Mouse (Mus musculus) thymus, adult 2 months (tissue): ENCODE results near the gene Slc16a6. TPM values are rescaled to one million over a fixed set of nuclear protein-coding genes. Genes with fewer than 3 reads are reported as not detected.

Source experiments
- DNase-seq: peaks from one replicate; pipeline ENCODE4 v3.0.0; 2021
- H3K27ac ChIP-seq: fragments of 200-500 bp; 2 replicates; pipeline ENCODE4 v1.5.1; 2012; ENCODE audit warnings: low read length, control low read depth; ENCODE audit not compliant: control insufficient read depth, insufficient read depth
- H3K27me3 ChIP-seq: fragments of 200-500 bp; 2 replicates; pipeline ENCODE4 v1.6.1; 2012; ENCODE audit warnings: mild to moderate bottlenecking, low read length, moderate library complexity, mixed read lengths; ENCODE audit not compliant: control insufficient read depth, insufficient read depth
- H3K36me3 ChIP-seq: fragments of 200-500 bp; 2 replicates; pipeline ENCODE4 v1.6.1; 2012; ENCODE audit warnings: mild to moderate bottlenecking, low read length, moderate library complexity; ENCODE audit not compliant: control insufficient read depth, insufficient read depth
- H3K4me1 ChIP-seq: fragments of 200-500 bp; replicated peaks from 2 replicates; pipeline ENCODE4 v1.6.1; 2012; ENCODE audit warnings: low read length; ENCODE audit not compliant: control insufficient read depth, insufficient read depth
- H3K4me3 ChIP-seq: fragments of 200-500 bp; 2 replicates; pipeline ENCODE4 v1.5.1; 2012; ENCODE audit warnings: mild to moderate bottlenecking, low read length, control low read depth, moderate library complexity; ENCODE audit not compliant: control insufficient read depth, insufficient read depth
- CTCF ChIP-seq: fragments of 200-500 bp; IDR thresholded peaks from 2 replicates; pipeline ENCODE4 v1.5.1; 2012; ENCODE audit warnings: mild to moderate bottlenecking, control low read depth, low read length, moderate library complexity, borderline replicate concordance; ENCODE audit not compliant: control insufficient read depth, poor library complexity, insufficient read depth; ENCODE audit errors: extremely low read depth
- POLR2A ChIP-seq: fragments of 200-500 bp; IDR thresholded peaks from 2 replicates; pipeline ENCODE4 v1.6.1; 2012; ENCODE audit warnings: mild to moderate bottlenecking, low read length, control low read depth, moderate library complexity; ENCODE audit not compliant: control insufficient read depth, poor library complexity, insufficient read depth; ENCODE audit errors: extremely low read depth
- WGBS: fragments of 180-500 bp; shearing (Covaris S2); methylation state at CpG from one replicate; pipeline ENCODE4 v1.1.7; 2018; 5-methylcytosine and 5-hydroxymethylcytosine counted together
- polyA plus RNA-seq: library from polyadenylated mRNA; depleted of rRNA; stranded (reverse); fragments of >200 nt; gene quantifications from 2 replicates; pipeline ENCODE4 v1.2.3, GENCODE M21; 2012

Gene Slc16a6
- polyA plus RNA-seq, 1 experiment, result 9.0 TPM

- TF ChIP-seq POLR2A, result no peak
- TF ChIP-seq CTCF, result no peak
- H3K27ac ChIP-seq, result no peak overlapping the region
- peaks cover 11% of the 10 kb centered on the region for H3K36me3 ChIP-seq
- DNase-seq, result no peak
- WGBS, result 98% methylated on average over 11 of the region's 11 CpGs
- H3K4me3 ChIP-seq, result no peak overlapping the region
- no peaks in the 10 kb centered on the region for H3K4me1 ChIP-seq
- no peaks in the 10 kb centered on the region for H3K27me3 ChIP-seq
Measured at GRCm38 (mm10) chr11:109458165-109458564, 15.2 kb downstream of the Slc16a6 start.

GRCm38 (mm10) chr11:109456261-109456660 is 17.1 kb downstream of the Slc16a6 start:
- peaks cover 21% of the 10 kb centered on the region for H3K36me3 ChIP-seq
- DNase-seq, result no peak
- H3K27ac ChIP-seq, result no peak overlapping the region
- no peaks in the 10 kb centered on the region for H3K4me1 ChIP-seq
- whole genome bisulfite sequencing, result 94% methylated on average over 5 of the region's 5 CpGs
- TF ChIP-seq POLR2A (no peak), CTCF (no peak)
- no peaks in the 10 kb centered on the region for H3K27me3 ChIP-seq
- H3K4me3 ChIP-seq, result no peak overlapping the region

- Histone ChIP-seq H3K27me3 (no peaks in the 10 kb centered on the region), H3K27ac (no peak overlapping the region), H3K4me1 (no peaks in the 10 kb centered on the region), H3K4me3 (no peak overlapping the region), H3K36me3 (peaks cover 21% of the 10 kb centered on the region)
- TF ChIP-seq POLR2A (no peak), CTCF (no peak)
- 92% methylated on average over 11 of the region's 11 CpGs for WGBS
- no peak for DNase-seq
Measured at GRCm38 (mm10) chr11:109451169-109451568, 22.2 kb downstream of the Slc16a6 start.

- Histone ChIP-seq H3K27ac (no peak overlapping the region), H3K4me3 (no peak overlapping the region), H3K27me3 (no peaks in the 10 kb centered on the region), H3K36me3 (no peaks in the 10 kb centered on the region), H3K4me1 (peaks cover 3% of the 10 kb centered on the region)
- no peak for TF ChIP-seq POLR2A
- no peak for TF ChIP-seq CTCF
- DNase-seq, result no peak
- 62% methylated on average over 13 of the region's 13 CpGs for WGBS
Measured at GRCm38 (mm10) chr11:109445438-109446035, 27.9 kb downstream of the Slc16a6 start.

- no peaks in the 10 kb centered on the region for H3K27me3 ChIP-seq
- no peak overlapping the region for H3K27ac ChIP-seq
- TF ChIP-seq POLR2A (no peak), CTCF (peak; percentile 58; the same call in 1 of the 2 replicates)
- WGBS, result 66% methylated on average over 7 of the region's 7 CpGs
- peaks cover 10% of the 10 kb centered on the region for H3K4me1 ChIP-seq
- no peaks in the 10 kb centered on the region for H3K36me3 ChIP-seq
- H3K4me3 ChIP-seq, result no peak overlapping the region
- peak; percentile 58 for DNase-seq
Measured at GRCm38 (mm10) chr11:109444600-109444999, 28.8 kb downstream of the Slc16a6 start.

GRCm38 (mm10) chr11:109443468-109444263 is 29.7 kb downstream of the Slc16a6 start:
- TF ChIP-seq POLR2A, result no peak
- TF ChIP-seq CTCF, result no peak
- Histone ChIP-seq H3K27me3 (no peaks in the 10 kb centered on the region), H3K4me1 (peaks cover 14% of the 10 kb centered on the region), H3K4me3 (no peak overlapping the region), H3K36me3 (no peaks in the 10 kb centered on the region), H3K27ac (no peak overlapping the region)
- DNase-seq, result no peak
- 98% methylated on average over 8 of the region's 8 CpGs for WGBS

GRCm38 (mm10) chr11:109442166-109442730 is 31.1 kb downstream of the Slc16a6 start:
- H3K27ac ChIP-seq, result no peak overlapping the region
- H3K4me1 ChIP-seq, result peaks cover 14% of the 10 kb centered on the region
- TF ChIP-seq POLR2A, result no peak
- TF ChIP-seq CTCF, result no peak
- no peak overlapping the region for H3K4me3 ChIP-seq
- DNase-seq, result no peak
- H3K27me3 ChIP-seq, result no peaks in the 10 kb centered on the region
- WGBS, result 34% methylated on average over 5 of the region's 5 CpGs
- no peaks in the 10 kb centered on the region for H3K36me3 ChIP-seq
